Mouse (Mus musculus): ENCODE results near the gene Arpc1b. TPM values are rescaled to one million over a fixed set of nuclear protein-coding genes. Genes with fewer than 3 reads are reported as not detected.
"Not testable (repeated sequence)": the region's sequence is repeated elsewhere in the genome, so short reads cannot be mapped to it uniquely, and the experiment has no call there.

Gene Arpc1b
- total RNA-seq, 2 experiments from 2014 or later: 23.0 to 25.1 TPM

DNA sequence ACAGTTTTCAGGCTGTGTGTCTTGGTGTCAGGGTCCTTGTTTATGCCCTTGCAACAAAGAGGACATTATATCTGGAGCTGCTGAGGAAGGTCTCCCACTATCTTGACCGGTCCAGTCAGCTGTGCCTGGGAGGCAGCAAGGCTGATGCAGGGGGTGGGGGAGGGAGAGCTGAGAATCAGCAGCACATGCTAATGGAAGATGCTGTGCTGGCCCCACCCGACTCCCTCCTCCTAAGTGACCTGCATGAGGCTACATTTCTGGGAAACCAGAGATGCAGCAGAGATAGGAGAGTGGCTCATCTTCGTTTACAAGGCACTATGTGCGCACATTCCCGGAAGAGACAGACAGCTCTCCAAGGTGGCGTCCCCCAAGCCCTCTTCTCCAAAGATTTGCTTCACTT, 3.6 kb upstream of the Arpc1b start:
- intact Hi-C loops (cut with DNase I): no loop called here

GRCm38 (mm10) chr5:145112566-145112965, 1.4 kb upstream of the Arpc1b start:
- intact Hi-C loops (cut with DNase I): no loop called here
- DNase-seq (ENCODE audit: low spot score in 2 of 2): no peak

More for the DNA sequence above, 3.6 kb upstream of the Arpc1b start:
- no peak for DNase-seq (ENCODE audit: low spot score in 2 of 2)

GRCm38 (mm10) chr5:145113416-145113815, 599 bp upstream of the Arpc1b start:
- intact Hi-C loops (cut with DNase I): no loop called here
- no peak for DNase-seq (ENCODE audit: low spot score in 2 of 2)

DNA sequence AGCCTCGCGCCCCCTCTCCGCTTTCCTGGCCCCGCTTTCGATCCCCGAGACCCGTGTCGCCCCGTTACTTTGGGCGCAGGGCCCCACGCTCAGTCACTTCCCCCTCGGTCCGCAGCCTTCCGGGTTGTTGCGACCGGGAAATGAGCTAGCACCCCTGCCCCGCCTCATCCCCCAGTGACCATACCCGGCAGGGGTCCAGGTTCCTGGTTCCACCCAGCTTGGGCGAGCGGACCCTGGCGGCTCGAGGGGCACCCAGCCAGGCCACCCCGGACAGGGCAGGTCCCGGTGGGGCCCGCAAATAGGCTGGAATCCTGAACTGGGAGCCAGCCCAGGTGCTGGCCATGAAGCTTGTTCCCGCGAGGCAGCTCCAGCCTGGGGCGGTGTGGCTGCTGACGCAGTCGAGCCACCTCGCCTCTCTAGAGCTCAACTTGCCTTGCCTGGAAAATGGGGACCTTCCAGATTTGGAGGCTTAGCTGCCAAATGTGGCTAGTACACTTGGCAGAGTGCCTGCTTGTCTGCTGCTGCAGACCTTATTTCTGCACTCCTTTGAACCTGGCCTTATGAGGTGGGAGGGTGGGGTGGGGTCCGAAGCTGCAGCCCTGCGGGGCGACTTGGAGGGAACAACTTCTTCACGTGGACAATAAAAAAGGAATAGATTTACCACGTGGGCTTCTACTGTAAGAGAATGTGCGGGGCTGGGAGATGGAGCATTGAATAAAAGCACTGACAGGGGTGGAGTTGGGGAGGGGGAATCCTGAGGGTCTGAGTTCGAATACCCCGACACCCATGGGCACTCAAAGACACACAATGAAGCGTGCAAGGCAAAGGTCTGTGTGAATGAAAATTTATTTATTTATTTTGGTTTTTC, 825 bp downstream of the Arpc1b start:
- intact Hi-C loops (cut with DNase I): no loop called here
- peak in 1 of 2 experiments; percentile 29 for DNase-seq (ENCODE audit: low spot score in 2 of 2)

DNA sequence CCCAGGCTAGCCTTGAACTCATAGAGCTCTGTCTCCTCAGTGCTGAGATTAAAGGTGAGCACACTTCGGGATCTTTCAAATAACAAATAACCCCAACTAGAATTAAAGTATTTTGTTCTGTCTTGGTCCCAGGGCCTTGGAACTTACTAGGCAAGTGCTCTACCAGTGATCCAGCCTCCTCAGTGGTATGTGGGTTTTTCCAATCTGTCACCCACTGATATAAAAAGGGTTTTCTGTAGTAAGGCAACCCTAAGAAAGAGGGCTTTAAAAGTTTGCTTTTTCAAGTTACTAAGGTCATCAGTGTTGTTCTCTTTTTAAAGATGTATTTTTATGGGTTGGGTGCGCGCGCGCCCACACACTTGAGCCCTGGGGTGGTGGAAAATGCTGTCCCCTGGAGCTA, 1.7 kb downstream of the Arpc1b start:
- intact Hi-C loops (cut with DNase I): no loop called here
- no peak for DNase-seq (ENCODE audit: low spot score in 2 of 2)

DNA sequence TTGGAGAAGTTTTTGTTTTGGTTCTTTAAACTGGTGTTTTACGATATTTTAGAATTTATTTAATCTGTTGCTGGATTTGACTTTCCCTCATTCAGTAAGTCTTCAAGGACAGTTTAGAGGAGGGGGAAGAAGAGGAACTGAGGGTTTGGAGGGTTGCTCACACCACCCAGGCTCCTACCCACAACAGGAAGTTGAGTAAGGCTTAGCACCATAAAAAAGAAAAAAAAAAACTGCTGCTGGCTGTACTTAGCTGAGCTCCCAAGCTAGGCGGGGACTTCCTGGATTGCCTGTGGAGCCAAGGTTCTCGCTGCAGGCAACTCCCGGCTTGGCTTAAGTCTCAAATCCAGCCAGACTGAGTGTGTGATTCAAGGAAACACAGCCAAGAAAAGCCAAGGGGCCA, 2.3 kb downstream of the Arpc1b start:
- intact Hi-C loops (cut with DNase I): no loop called here
- DNase-seq (ENCODE audit: low spot score in 2 of 2): peak in 1 of 2 experiments; percentile 47

GRCm38 (mm10) chr5:145116916-145117315, 2.9 kb downstream of the Arpc1b start:
- intact Hi-C loops (cut with DNase I): no loop called here
- peak in 1 of 2 experiments; percentile 48 for DNase-seq (ENCODE audit: low spot score in 2 of 2)

- no peak for DNase-seq (ENCODE audit: low spot score in 2 of 2)
- intact Hi-C loops (cut with DNase I): no loop called here
Measured at GRCm38 (mm10) chr5:145118005-145118404, 4.0 kb downstream of the Arpc1b start.

DNA sequence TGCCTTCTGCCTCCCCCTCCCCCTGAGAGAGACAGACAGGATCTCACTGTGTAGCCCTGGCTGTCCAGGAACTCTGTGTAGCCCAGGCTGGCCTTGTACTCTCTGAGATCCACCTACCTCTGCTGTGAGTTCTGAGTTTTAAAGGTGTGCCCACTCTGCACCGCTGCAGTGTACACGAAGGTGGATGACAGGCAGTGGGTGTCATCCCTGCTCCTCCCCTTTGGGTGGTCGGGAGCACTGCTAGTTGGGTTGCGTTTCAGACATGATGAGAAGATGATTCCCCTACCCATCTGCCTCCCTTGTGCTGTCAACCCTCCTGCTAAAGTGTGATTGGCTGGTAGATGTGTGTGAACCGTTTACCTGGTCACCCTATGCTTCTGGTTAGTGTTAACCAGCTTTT, 4.4 kb downstream of the Arpc1b start:
- DNase-seq (ENCODE audit: low spot score in 2 of 2): no peak
- intact Hi-C loops (cut with DNase I): no loop called here

GRCm38 (mm10) chr5:145119385-145119784, 5.4 kb downstream of the Arpc1b start:
- intact Hi-C loops (cut with DNase I): no loop called here
- DNase-seq (ENCODE audit: low spot score in 2 of 2): no peak

DNA sequence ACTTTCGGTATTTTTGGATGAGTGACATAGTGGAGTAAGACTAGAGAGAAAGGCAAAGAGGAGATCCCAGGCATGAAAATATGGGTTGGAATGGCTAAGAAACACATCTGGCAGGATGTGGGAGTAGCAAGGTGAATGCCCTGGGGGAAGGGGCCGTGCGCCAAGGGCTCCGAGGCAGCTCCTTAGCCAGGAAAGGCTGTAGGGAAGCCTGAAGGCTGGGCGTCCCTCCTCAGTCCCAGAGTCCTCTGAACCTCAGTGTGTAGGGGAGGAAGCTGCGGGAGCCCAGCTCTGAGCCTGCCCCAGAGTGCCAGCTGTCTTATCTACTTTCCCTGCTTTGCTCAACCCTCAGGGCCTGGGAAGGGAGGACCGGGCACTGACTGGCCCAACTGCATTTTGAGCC, 6.9 kb downstream of the Arpc1b start:
- no peak for DNase-seq (ENCODE audit: low spot score in 2 of 2)
- intact Hi-C loops (cut with DNase I): no loop called here

DNA sequence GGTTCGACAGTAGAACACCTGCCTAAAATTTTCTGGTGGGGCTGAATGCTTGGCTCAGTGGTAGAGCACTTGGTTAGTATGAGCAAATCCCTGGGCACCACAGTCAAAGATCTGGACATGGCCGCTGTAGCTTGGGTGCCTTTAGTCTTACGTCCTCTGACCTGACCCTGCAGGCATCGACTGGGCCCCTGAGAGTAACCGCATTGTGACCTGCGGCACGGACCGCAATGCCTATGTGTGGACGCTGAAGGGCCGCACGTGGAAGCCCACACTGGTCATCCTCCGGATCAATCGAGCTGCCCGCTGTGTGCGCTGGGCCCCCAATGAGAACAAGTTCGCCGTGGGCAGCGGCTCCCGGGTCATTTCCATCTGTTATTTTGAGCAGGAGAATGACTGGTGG, 9.4 kb downstream of the Arpc1b start:
- DNase-seq (ENCODE audit: low spot score in 2 of 2): no peak
- intact Hi-C loops (cut with DNase I): no loop called here

DNA sequence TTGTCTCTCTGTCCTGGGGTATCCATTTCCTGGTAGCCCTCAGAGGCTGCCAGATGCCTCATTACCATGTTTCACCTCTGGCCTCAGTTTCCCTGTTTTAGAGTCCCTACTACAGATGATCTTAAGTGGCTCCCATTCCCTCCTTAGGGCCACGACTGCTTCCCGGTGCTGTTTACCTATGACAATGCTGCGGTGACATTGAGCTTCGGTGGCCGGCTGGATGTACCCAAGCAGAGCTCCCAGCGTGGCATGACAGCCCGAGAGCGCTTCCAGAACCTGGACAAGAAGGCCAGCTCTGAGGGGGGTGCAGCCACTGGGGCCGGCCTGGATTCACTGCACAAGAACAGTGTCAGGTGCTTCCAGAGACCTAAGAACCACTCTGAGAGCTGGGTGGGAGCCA, 12.6 kb downstream of the Arpc1b start:
- intact Hi-C loops (cut with DNase I): no loop called here
- DNase-seq (ENCODE audit: low spot score in 2 of 2): no peak

DNA sequence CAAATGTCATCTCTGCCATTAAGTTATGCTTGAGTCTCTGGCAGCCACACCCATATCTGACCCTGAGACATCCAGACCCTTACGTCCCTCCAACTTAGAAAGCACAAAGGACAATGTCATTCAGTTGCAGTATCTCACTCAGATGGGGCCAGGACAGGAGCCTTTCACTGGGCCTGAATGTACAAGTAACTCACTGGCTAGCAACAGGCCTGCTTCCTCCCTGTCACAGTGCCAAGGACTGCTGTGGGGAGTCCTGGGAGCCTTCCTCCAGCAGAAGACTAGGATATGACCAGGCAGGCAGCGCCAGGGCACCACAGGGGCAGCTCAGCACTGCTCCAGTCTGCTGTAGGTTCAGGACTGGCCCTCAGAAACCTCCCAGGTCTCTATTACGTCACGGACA, 15.1 kb downstream of the Arpc1b start:
- no peak for DNase-seq (ENCODE audit: low spot score in 2 of 2)
- intact Hi-C loops (cut with DNase I): no loop called here

DNA sequence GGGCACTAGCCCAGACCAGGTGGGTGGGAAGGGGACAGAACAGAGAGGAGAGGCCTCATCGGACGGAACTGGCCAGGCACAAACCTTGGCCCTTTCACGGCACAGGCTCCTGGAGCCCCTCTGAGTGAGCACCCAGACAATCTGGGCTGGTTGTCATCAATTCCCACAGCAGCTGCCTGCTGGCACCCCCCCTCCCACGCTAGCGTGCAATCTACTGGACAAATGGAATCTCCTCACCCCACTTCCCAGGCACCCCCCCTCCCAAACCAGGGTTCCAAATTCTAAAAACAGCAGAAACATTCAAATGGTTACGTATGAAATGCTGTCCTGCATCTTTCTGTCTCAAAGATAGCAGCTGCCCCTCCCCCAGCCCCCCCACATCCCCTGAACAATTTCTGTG, 15.8 kb downstream of the Arpc1b start:
- intact Hi-C loops (cut with DNase I): not testable (repeated sequence)
- DNase-seq (ENCODE audit: low spot score in 2 of 2): peak in 1 of 2 experiments; percentile 69

- DNase-seq (ENCODE audit: low spot score in 2 of 2): peak; percentile 61 to 92
- intact Hi-C loops (cut with DNase I): no loop called here
Measured at GRCm38 (mm10) chr5:145130191-145130590, 16.2 kb downstream of the Arpc1b start.

DNA sequence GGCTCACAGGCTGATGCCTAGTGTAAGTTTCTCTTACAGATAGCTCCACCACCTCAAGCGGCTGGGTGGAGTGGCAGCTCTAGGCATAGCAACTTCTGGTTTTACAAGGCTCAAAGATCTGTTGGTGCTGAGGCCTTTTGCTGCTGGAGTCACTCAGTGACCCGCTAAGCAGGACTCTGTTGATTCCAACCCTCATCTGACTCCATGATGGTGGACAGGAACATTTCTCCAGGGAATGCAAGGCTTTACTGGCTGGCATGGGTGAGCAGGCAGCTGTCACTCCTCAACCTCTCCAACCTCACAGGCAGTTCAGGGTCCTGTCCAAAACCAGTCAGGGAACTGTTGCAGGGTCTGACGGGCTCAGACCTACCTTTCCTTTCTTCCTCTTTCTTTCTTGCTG, 17.0 kb downstream of the Arpc1b start:
- intact Hi-C loops (cut with DNase I): no loop called here
- no peak for DNase-seq (ENCODE audit: low spot score in 2 of 2)

GRCm38 (mm10) chr5:145133275-145133674, 19.3 kb downstream of the Arpc1b start:
- intact Hi-C loops (cut with DNase I): not testable (repeated sequence)

DNA sequence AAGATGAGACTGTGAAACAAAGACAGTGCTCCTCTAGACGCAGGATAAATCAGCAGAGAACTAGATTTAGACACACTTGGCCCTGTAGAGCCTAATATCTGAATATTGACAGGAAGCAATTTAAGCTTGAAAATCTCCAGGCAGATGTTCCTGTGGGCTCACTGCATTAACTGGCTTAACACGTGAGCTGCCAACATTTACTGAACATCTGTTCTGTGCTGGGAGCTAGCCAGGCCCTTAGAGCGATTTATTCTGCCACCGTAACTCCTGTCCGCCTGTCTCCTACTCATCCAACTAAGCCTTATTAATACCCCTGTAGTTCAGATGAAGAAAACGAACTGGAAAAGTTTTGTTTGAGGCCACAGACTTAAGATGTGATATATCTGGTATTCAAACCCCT, 24.8 kb downstream of the Arpc1b start:
- DNase-seq (ENCODE audit: low spot score in 2 of 2): no peak
- intact Hi-C loops (cut with DNase I): no loop called here

More at GRCm38 (mm10) chr5:145133275-145133674, 19.3 kb downstream of the Arpc1b start:
- DNase-seq (ENCODE audit: low spot score in 2 of 2): not testable (repeated sequence)

- DNase-seq (ENCODE audit: low spot score in 2 of 2): peak; percentile 96 to 97
- intact Hi-C loops (cut with DNase I): loop anchor here (2.0 kb wide), 1 partner anchor 27 kb away; the partner anchor contains the start of genes Cpsf4 and Ptcd1
Measured at GRCm38 (mm10) chr5:145139571-145140519, 25.8 kb downstream of the Arpc1b start, which contains the start of the genes Pdap1 and Bud31. TSS of gene Pdap1 (minus strand) at chr5:145140238. TSS of gene Bud31 (plus strand) at chr5:145140362.

All from left cerebral cortex, postnatal 25 days (tissue).